Mouse (Mus musculus) spleen, adult 2 months (tissue): ENCODE results near the gene B3gat2.

ENCODE experiments used
- CTCF ChIP-seq: fragments of 200-500 bp; IDR thresholded peaks from 2 replicates; pipeline ENCODE4 v1.5.1; 2011; ENCODE audit warnings: mild to moderate bottlenecking, inconsistent platforms; ENCODE audit not compliant: insufficient read depth, insufficient read length, insufficient replicate concordance; ENCODE audit errors: extremely low read depth
- POLR2A ChIP-seq: fragments of 200-500 bp; IDR thresholded peaks from 2 replicates; pipeline ENCODE4 v1.6.1; 2011; ENCODE audit warnings: low read depth, low read length, inconsistent platforms

DNA sequence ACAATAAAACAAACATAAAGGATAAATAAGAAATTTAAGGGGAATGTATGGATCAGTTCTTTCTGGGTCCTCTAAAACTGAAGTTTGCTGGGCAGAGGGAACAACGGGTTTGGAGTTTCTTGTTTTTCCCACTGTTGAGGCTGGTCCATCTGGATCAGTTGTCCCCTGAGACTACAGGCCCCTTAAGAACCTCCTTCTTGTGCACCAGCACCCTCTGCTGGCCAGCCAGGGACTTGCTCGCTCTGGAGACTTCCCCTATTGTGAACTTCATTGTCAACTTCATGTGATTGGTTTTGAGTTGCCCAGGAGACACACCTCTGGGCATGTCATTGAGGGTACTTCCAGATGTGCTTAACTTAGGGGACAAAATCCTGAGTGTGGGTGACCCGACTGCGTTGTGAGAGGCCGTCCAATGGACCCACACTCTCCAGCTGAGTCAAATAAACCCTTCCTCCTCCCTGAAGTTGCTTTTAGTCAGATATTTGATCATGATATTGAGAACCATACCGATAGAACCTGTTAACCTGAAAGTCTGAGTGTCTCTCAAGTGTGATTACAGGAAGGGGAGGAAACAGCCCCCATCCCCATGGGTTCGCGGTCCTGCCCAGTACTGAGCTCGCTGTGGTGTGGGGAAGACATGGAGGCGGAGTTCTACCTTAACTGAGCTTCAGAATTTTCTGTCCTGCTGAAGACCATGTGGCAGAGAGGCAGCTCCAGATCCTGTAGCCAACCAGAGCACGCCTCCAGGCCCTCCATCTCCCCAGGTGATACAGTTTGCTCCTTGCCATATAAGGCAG, 31.4 kb downstream of the B3gat2 start:
- peak; percentile 82; the same call in 1 of the 2 replicates for TF ChIP-seq CTCF
- TF ChIP-seq POLR2A = no peak
